Mouse (Mus musculus): ENCODE data around the gene Atp11a. TPM values are rescaled to one million over a fixed set of nuclear protein-coding genes. Genes with fewer than 3 reads are reported as not detected.

Gene Atp11a
- polyA plus RNA-seq, 1 experiment from 2014 or later: 10.3 TPM

DNA sequence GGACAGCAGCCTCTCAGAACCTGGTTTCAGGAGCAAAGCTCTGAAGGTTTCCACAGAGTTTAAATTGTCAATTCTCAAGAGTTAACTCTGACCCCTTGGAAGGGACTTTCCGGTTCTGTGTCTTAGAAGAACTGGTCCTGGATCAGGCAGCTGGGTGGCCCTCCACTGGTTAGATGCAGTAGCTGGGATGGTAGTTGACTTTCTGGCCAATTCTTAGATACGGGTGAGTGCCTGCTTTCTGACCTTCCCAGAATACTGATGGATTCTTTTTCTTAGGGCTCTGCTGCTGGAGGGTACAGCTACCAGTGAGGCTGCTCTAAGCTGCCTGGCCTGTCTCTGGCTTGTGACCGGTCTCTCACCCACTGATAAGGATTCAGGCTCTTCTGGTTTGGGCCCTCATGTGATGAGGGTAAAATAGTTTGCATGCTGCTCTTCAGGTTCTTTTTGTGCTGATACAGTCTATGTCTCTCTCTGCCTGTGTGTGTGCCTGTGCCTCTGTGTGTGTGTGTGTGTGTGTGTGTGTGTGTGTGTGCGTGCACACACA lies 6.8 kb downstream of the Atp11a start:
- H3K9me3 ChIP-seq (replicated peaks; ENCODE audit: control insufficient read depth, low read length, poor library complexity, severe bottlenecking): no peaks in the 10 kb centered on the region
- WGBS: 75% methylated on average over 4 of the region's 4 CpGs
- H3K9ac ChIP-seq (ENCODE audit: low read depth, low read length): no peak overlapping the region
- no peaks in the 10 kb centered on the region for H3K36me3 ChIP-seq (ENCODE audit: control insufficient read depth, insufficient read depth, low read length)
- no peaks in the 10 kb centered on the region for H3K27me3 ChIP-seq (ENCODE audit: control insufficient read depth, insufficient read depth, low read depth, low read length)
- H3K4me2 ChIP-seq (ENCODE audit: low read length): no peak overlapping the region
- no peak for ATAC-seq
- peaks cover under 1% of the 10 kb centered on the region; the same call in 1 of the 2 replicates for H3K4me1 ChIP-seq (ENCODE audit: control insufficient read depth, insufficient read depth, low read length)
- H3K4me3 ChIP-seq (ENCODE audit: low read depth, low read length): no peak overlapping the region
- H3K27ac ChIP-seq (ENCODE audit: low read length): no peak overlapping the region

DNA sequence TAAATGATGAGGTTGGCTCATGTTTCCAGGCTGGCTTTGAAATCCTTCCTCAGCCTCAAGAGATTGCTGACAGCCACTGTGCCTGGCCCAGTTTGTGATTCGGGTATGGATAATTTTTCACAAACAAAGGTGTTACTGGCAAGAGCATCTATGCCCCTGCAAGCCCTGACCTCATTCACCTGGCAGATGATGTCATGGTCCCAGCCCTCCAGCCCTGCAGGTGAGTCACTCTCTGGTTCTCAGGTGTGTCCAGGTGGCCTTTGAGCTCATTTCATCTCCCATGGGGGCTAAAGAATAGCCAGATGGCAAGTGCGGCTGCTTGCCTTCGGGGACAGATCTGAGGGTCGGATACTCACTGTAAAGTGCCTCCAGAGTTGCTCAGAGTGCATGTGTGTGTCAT lies 8.2 kb downstream of the Atp11a start:
- ATAC-seq: no peak
- WGBS: 81% methylated on average over 4 of the region's 4 CpGs
- H3K27me3 ChIP-seq (ENCODE audit: control insufficient read depth, insufficient read depth, low read depth, low read length): no peaks in the 10 kb centered on the region

DNA sequence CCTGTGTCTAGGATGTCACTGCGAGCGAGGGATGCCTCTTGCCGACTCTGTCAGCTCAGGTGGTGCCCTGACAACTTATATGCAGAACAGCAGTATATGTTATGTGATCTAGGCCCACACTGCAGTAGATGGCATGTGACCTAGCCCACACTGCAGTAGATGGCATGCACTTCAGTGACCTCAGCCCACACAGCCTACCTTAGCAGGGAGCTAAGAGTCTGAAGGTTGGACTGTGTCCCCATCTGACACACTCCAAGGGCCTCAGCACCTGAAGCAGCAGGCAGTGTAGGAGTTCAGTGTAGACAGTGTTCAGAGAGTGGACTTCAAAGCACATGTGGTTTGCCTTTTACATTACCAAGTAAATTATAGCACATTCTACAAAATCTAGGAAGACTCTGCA lies 10.4 kb downstream of the Atp11a start:
- Histone ChIP-seq H3K4me1 (ENCODE audit: control insufficient read depth, insufficient read depth, low read length) (no peaks in the 10 kb centered on the region), H3K36me3 (ENCODE audit: control insufficient read depth, insufficient read depth, low read length) (no peaks in the 10 kb centered on the region), H3K9ac (ENCODE audit: low read depth, low read length) (no peak overlapping the region), H3K27ac (ENCODE audit: low read length) (no peak overlapping the region), H3K4me3 (ENCODE audit: low read depth, low read length) (no peak overlapping the region), H3K9me3 (replicated peaks; ENCODE audit: control insufficient read depth, low read length, poor library complexity, severe bottlenecking) (no peaks in the 10 kb centered on the region), H3K27me3 (ENCODE audit: control insufficient read depth, insufficient read depth, low read depth, low read length) (no peaks in the 10 kb centered on the region), H3K4me2 (ENCODE audit: low read length) (no peak overlapping the region)
- 91% methylated on average over 3 of the region's 3 CpGs for WGBS
- no peak for ATAC-seq

More for the DNA sequence above, 8.2 kb downstream of the Atp11a start:
- Histone ChIP-seq H3K4me2 (ENCODE audit: low read length) (no peak overlapping the region), H3K27ac (ENCODE audit: low read length) (no peak overlapping the region), H3K4me3 (ENCODE audit: low read depth, low read length) (no peak overlapping the region), H3K36me3 (ENCODE audit: control insufficient read depth, insufficient read depth, low read length) (no peaks in the 10 kb centered on the region), H3K9me3 (replicated peaks; ENCODE audit: control insufficient read depth, low read length, poor library complexity, severe bottlenecking) (no peaks in the 10 kb centered on the region), H3K4me1 (ENCODE audit: control insufficient read depth, insufficient read depth, low read length) (no peaks in the 10 kb centered on the region), H3K9ac (ENCODE audit: low read depth, low read length) (no peak overlapping the region)

DNA sequence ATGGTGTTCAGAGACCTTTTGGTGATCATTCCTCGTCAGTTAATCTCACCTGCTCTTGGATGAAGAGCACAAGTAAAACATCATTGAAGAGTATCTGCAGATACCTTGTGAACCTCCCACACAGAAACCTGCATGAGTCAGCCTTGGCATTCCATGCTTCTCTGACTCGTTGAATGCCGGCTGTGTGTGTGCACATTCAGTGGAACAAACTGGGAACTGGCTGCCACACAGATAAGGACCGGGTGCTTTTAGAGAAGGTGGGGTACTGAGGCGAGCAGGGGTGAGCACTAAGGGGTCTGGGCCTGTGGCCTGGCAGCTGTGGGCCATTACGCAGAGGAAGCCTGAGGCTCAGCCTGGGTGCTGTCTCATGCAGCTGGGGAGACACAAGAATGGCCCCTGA lies 11.9 kb downstream of the Atp11a start:
- no peak overlapping the region for H3K27ac ChIP-seq (ENCODE audit: low read length)
- no peaks in the 10 kb centered on the region for H3K27me3 ChIP-seq (ENCODE audit: control insufficient read depth, insufficient read depth, low read depth, low read length)
- H3K9ac ChIP-seq (ENCODE audit: low read depth, low read length): no peak overlapping the region
- WGBS: 84% methylated on average over 6 of the region's 6 CpGs
- no peak overlapping the region for H3K4me3 ChIP-seq (ENCODE audit: low read depth, low read length)
- no peak overlapping the region for H3K4me2 ChIP-seq (ENCODE audit: low read length)
- no peaks in the 10 kb centered on the region for H3K4me1 ChIP-seq (ENCODE audit: control insufficient read depth, insufficient read depth, low read length)
- no peaks in the 10 kb centered on the region for H3K36me3 ChIP-seq (ENCODE audit: control insufficient read depth, insufficient read depth, low read length)
- ATAC-seq: no peak
- no peaks in the 10 kb centered on the region for H3K9me3 ChIP-seq (replicated peaks; ENCODE audit: control insufficient read depth, low read length, poor library complexity, severe bottlenecking)

DNA sequence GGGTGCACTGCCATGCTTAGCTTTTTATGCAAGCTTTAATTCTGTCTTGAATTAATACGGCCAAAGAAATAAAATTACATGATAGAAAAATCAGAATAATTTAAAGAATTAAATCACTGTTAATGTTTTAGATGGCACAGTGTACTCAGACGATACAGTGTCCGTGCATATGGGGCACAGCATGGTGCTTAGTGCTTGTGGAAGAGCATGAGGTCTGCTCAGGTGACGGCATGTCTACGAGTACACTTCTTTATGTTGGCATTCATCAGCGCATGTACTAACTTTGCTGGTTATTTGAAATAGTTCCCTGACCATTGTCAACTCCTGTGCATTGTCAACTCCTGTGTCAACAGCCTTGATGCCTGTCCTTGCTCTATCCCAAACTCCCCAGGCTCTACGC lies 12.5 kb downstream of the Atp11a start:
- no peak for ATAC-seq

DNA sequence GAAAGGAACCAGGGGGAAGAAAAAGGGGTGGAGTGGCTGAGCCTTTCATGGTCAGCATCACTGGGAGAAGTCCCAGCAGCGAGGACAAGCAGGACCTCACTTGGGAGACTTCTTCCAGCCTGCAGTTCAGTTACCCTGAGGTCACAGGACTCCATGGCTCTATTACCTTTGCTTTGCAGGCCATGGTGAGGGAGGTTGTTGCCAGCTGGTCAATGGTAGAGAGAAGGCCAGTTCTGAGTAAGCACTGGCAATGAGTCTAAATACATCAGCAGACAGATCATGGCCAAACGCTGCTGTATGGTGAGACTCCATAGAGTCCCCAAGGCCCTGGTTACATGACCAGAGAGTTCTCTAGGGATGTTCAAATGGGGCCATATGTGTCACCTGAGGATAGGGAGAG lies 15.5 kb downstream of the Atp11a start:
- ATAC-seq: no peak
- WGBS: 88% methylated on average over 2 of the region's 2 CpGs
- H3K4me3 ChIP-seq (ENCODE audit: low read depth, low read length): no peak overlapping the region
- no peak overlapping the region for H3K27ac ChIP-seq (ENCODE audit: low read length)
- no peaks in the 10 kb centered on the region for H3K36me3 ChIP-seq (ENCODE audit: control insufficient read depth, insufficient read depth, low read length)
- H3K4me1 ChIP-seq (ENCODE audit: control insufficient read depth, insufficient read depth, low read length): no peaks in the 10 kb centered on the region
- no peak overlapping the region for H3K4me2 ChIP-seq (ENCODE audit: low read length)
- H3K27me3 ChIP-seq (ENCODE audit: control insufficient read depth, insufficient read depth, low read depth, low read length): no peaks in the 10 kb centered on the region
- H3K9ac ChIP-seq (ENCODE audit: low read depth, low read length): no peak overlapping the region
- H3K9me3 ChIP-seq (replicated peaks; ENCODE audit: control insufficient read depth, low read length, poor library complexity, severe bottlenecking): no peaks in the 10 kb centered on the region

More for the DNA sequence above, 12.5 kb downstream of the Atp11a start:
- H3K36me3 ChIP-seq (ENCODE audit: control insufficient read depth, insufficient read depth, low read length): no peaks in the 10 kb centered on the region
- H3K4me3 ChIP-seq (ENCODE audit: low read depth, low read length): no peak overlapping the region
- H3K4me1 ChIP-seq (ENCODE audit: control insufficient read depth, insufficient read depth, low read length): no peaks in the 10 kb centered on the region
- H3K27ac ChIP-seq (ENCODE audit: low read length): no peak overlapping the region
- H3K27me3 ChIP-seq (ENCODE audit: control insufficient read depth, insufficient read depth, low read depth, low read length): no peaks in the 10 kb centered on the region
- no peak overlapping the region for H3K4me2 ChIP-seq (ENCODE audit: low read length)
- H3K9ac ChIP-seq (ENCODE audit: low read depth, low read length): no peak overlapping the region
- no peaks in the 10 kb centered on the region for H3K9me3 ChIP-seq (replicated peaks; ENCODE audit: control insufficient read depth, low read length, poor library complexity, severe bottlenecking)
- 90% methylated on average over 7 of the region's 7 CpGs for WGBS

DNA sequence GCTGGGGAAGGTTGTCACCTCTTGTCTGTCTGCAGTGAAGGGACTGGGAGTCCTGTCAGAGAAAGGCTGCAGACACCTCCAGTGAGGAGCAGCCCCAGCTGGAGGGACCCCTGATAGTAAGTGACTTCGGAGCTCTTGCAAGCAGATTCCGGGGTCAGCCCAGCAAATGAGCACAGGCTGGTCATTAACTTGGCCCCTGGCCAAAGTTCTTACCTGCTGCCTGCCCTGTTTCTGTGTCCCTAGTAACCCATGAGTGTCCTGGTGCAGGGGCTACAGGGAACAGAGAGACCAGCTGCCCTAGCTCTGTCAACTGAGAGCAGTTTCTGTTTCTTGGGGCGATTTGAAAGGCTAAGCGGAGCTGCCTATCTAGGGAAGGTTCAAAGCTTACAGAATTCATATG lies 17.1 kb downstream of the Atp11a start:
- 82% methylated on average over 4 of the region's 4 CpGs for WGBS
- no peaks in the 10 kb centered on the region for H3K9me3 ChIP-seq (replicated peaks; ENCODE audit: control insufficient read depth, low read length, poor library complexity, severe bottlenecking)
- H3K27me3 ChIP-seq (ENCODE audit: control insufficient read depth, insufficient read depth, low read depth, low read length): no peaks in the 10 kb centered on the region
- no peak for ATAC-seq
- no peaks in the 10 kb centered on the region for H3K4me1 ChIP-seq (ENCODE audit: control insufficient read depth, insufficient read depth, low read length)
- H3K27ac ChIP-seq (ENCODE audit: low read length): no peak overlapping the region
- no peak overlapping the region for H3K9ac ChIP-seq (ENCODE audit: low read depth, low read length)
- no peaks in the 10 kb centered on the region for H3K36me3 ChIP-seq (ENCODE audit: control insufficient read depth, insufficient read depth, low read length)
- H3K4me2 ChIP-seq (ENCODE audit: low read length): no peak overlapping the region
- no peak overlapping the region for H3K4me3 ChIP-seq (ENCODE audit: low read depth, low read length)

DNA sequence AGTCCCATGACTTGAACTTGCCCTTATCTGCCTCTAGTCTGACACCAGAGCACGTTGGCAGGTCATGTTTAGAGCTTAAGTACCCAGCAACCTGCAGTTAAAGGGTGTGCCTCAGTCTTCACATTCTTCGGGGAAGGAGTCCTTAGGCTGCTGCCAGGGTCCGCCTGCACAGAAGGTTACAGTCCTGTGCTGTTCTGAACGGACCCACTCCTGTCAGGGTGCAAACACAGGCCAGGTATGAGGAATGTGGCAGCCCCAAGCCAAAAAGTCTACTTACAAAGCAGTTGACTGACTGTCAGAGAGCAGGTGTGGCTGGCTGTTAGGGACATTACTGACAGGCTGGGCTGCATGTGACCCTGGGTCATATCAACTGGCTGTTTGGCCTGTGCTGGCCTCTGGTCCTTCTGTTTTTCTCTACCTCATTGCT lies 18.1 kb downstream of the Atp11a start:
- Histone ChIP-seq H3K27ac (ENCODE audit: low read length) (no peak overlapping the region), H3K4me3 (ENCODE audit: low read depth, low read length) (no peak overlapping the region), H3K9me3 (replicated peaks; ENCODE audit: control insufficient read depth, low read length, poor library complexity, severe bottlenecking) (no peaks in the 10 kb centered on the region), H3K9ac (ENCODE audit: low read depth, low read length) (no peak overlapping the region), H3K4me1 (ENCODE audit: control insufficient read depth, insufficient read depth, low read length) (no peaks in the 10 kb centered on the region), H3K4me2 (ENCODE audit: low read length) (no peak overlapping the region), H3K27me3 (ENCODE audit: control insufficient read depth, insufficient read depth, low read depth, low read length) (no peaks in the 10 kb centered on the region), H3K36me3 (ENCODE audit: control insufficient read depth, insufficient read depth, low read length) (no peaks in the 10 kb centered on the region)
- no peak for ATAC-seq
- WGBS: 90% methylated on average over 4 of the region's 4 CpGs

DNA sequence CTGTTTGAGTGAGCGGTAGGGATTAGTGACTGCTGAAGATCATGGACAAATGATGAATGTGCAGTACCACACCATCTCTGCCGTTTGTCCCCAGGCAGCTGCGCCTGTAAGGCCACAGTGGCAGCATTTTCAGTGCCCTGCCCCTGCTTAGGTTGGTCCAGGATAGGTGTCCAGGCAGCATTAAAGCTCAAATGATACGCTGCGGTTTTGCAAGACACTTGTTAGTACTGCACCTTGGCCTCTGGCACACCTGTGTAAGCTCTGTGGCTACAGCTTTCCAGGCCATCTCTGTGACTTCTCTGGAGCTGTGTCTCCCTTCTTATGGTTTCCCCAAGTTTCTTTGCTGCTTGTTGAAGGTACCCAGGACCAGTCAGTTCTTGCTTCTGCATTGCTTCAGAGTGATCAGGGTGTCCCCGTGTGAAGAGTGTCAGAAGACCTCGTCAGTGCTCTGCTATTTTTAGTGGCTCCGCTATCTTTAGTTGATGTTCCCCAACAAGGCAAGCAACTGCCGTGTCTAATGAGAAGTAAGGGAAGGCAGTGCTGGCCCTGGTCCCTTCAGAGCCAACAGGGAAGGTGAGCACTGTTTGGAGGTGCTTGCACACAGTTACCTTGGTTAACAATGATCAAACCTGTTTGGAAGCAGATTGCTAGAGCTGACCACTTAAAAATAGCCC lies 18.6 kb downstream of the Atp11a start:
- no peak for ATAC-seq
- H3K27ac ChIP-seq (ENCODE audit: low read length): no peak overlapping the region
- no peaks in the 10 kb centered on the region for H3K9me3 ChIP-seq (replicated peaks; ENCODE audit: control insufficient read depth, low read length, poor library complexity, severe bottlenecking)
- WGBS: 83% methylated on average over 9 of the region's 9 CpGs
- H3K9ac ChIP-seq (ENCODE audit: low read depth, low read length): no peak overlapping the region
- no peaks in the 10 kb centered on the region for H3K27me3 ChIP-seq (ENCODE audit: control insufficient read depth, insufficient read depth, low read depth, low read length)
- no peaks in the 10 kb centered on the region for H3K36me3 ChIP-seq (ENCODE audit: control insufficient read depth, insufficient read depth, low read length)
- no peak overlapping the region for H3K4me3 ChIP-seq (ENCODE audit: low read depth, low read length)
- H3K4me1 ChIP-seq (ENCODE audit: control insufficient read depth, insufficient read depth, low read length): no peaks in the 10 kb centered on the region
- H3K4me2 ChIP-seq (ENCODE audit: low read length): no peak overlapping the region
